Mouse (Mus musculus): Measurements from ENCODE around the gene Ccdc162.
"Not testable (repeated sequence)": the region's sequence is repeated elsewhere in the genome, so short reads cannot be mapped to it uniquely, and the experiment has no call there.

Ccdc162 gene

DNA sequence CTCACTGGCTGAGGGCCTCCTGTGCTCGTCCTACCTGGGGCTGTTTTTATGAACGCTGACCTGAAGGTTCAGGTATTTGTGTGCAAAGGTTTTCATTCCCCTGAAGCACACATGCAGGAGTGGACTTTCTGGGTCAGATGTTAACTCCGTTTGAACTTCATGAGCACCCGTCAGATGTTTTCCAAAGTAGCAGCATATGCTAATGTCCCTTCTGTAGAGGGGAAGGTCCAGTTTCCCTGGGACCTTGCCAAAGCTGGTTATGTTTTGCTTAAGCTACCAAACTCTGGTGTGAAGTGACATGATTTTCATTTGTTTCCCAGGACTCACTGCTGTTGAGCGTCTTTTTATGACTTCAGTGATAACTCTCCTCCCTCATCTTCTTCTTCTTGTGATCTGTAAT, 16.8 kb downstream of the Ccdc162 start:
- no peak for DNase-seq (ENCODE audit: low read depth in 1 of 2, low spot score in 2 of 2)

DNA sequence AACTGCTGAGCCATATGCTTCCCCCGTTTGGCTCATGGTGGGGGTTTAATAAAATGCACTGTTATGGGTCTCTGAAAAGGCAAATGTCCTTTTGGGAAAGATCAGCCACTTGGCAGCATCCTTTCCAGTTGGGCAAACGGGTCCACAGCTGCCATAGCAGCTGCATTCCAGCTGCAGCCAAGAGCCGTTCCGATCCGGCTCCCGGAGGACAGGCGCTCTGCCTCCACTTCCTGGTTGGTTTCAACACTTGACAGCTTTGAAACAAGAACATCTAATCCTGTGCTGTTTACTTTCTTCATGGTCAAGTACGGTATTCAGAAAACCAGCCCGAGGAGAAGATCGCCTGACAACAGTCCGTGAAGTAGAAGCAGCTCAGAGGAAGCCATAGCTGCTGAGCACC, 19.4 kb downstream of the Ccdc162 start:
- DNase-seq (ENCODE audit: low read depth in 1 of 2, low spot score in 2 of 2): no peak

DNA sequence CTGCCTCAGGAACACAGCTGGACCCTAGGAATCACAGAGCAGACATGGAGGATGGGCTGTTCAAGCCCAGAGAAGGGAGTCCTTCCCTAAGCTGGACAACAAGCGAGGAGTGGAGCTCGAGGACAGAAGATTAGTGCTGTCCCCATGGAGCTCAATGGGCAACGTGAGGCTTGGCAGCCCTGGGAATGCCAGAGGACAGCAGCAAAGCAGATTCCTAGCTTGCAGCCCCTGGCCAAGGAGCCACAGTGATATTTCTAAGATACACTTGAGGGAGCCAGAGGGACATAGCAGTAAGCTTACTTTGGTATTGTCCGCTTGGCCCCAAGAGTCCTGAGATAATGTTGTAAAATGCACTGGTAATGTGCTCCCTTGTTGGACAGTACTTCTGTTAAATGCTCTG, 25.5 kb downstream of the Ccdc162 start:
- no peak for DNase-seq (ENCODE audit: low read depth in 1 of 2, low spot score in 2 of 2)

DNA sequence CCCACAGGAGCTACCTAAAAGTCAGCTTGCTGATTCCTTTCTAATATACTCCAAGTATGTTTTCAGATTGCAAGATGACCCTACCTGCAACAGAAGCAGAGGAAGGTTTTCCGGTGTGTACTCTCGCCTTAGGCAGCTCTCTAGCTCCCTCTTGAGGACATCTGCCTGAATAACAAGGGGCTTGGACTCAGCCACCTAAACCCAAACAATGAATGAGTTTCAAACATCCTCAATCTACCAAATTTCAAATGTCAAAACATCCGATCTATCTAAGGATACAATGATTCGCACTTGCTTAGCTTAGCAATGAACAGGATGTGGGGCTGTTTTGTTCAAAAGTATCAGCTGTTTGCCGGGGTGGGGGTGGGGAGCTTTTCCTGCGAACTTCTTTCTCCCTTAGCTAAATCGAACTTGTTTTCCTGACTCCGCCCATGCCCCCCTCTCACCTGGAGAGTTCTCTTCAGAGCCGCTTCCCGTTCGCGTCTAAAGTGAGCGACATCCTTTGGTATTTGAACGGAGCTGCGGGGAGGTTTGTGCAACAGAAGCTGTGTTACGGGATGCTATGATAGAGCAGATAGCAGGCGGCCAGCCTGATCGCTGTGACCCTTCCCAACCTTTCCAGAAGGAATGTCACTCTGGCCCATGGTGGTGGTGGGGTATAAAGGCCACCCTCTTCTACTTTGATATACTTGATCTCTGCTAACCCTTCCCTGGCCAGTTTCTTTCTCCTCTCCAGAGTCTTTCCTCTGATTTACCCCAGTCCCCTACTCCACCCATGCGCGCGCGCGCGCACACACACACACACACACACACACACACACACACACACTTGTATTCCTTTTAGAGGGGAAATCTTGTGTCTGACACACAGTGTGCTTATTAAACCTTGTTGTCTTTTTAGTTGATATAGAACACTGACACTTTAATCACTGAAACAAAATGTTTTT, 26.2 kb downstream of the Ccdc162 start:
- DNase-seq (ENCODE audit: low read depth in 1 of 2, low spot score in 2 of 2): peak in 1 of 2 experiments; percentile 19

DNA sequence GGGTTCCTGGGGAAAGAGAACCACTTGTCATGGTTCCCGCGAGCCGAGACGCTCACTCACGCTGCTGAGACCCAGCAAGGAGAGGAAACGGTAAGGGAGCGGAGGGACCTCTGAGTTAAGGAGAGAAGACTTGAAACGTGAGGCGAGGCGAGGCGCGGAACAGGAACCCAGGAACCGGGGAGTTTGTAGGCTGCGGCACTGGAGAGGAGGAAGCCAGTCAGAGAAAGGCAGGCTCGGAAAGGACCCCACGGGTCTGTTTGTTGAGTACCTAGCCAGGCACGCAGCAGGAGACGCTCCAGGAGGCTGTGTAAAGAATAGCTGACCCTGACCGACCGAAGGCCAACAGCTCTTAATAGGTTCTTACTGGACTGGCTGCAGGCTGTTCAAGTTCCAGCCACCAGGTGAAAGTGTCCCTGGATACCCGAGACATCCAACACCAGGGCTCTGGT, 31.9 kb downstream of the Ccdc162 start:
- no peak for DNase-seq (ENCODE audit: low read depth in 1 of 2, low spot score in 2 of 2)

DNA sequence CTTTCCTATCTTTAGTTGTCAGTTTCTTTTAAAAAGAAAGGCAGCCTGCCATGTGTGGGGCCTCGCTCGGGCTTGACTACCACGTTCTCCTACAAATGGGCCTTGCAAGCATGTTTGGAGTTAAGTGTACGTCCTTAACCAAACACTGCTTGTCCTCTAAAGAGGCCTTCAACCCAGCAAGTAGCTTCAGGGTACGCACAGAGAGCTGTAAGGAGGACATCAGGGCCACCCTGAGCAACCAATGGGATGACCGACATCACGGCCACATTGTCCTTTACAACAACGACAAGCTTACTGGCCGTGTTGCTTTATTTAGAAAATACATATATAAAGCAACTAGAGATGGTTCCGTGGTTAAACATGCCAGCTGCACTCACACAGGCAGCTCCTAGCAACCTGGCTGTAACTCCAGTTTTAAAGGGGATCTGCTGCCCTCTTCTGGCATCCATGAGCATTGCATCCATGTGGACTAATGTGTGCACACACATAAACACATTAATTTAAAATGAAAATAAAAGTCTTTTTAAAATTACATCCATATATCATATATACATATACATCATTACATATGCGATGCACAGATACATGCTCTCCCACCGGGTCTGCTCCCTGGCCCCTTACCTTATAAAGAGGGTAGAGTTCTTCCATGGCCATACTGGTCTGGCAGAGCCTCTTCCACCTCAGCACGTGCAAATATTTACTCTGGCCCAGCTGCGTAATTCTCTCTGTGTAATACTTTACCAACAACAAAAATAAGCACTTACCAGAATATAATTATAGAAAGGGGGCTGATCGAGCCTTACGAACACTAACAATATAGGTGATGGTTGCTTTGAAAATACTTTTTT, 33.7 kb downstream of the Ccdc162 start:
- peak; percentile 42 to 74 for DNase-seq (ENCODE audit: low read depth in 1 of 2, low spot score in 2 of 2)

DNA sequence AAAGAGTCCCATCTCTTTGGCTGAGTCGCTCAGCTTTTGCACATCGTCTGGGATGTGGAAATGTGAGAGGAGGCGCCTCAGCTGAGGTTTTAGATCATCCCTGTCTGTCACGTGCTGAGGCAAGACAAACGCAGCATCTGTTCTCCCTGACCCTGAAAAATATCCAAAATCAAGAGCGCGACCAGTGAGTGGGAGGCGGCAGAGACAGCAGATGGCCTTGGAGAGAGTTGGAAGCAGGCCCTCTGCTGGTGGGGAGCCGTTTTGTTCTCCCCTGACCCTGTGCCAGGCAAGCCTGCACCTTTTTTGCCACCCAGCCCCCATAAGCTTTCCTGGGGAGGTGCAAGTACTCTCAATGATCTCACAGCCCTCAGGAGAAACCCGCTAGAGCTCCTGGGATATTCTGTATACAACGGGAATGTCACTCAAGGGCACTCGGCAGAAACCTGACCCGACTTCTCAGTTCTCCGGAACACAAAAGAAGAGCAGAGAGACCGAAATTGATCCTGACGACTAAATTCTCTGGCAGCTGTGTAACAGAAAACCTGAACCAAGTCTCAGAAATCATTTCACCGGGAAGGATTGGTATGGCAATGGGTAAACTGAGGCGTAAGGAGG, 37.6 kb downstream of the Ccdc162 start:
- DNase-seq (ENCODE audit: low read depth in 1 of 2, low spot score in 2 of 2): no peak

DNA sequence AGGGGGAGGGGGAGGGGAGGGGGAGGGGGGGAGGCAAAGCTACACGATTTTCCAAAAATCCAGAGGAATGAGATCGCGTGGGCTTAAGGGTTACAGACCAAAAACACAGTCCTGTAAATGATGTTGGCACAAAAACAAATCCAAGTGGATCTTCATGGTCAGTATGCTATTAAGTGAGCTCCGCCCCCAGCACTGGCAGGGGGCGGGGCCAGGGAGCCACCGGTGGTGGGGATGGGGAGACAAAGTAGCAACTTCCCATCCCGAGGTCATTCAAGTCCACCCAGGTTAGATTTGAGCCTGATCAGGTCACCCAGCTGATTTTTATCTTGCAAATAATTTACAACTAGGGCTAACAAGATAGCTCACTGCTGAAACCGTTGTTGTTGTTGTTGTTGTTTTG, 39.0 kb downstream of the Ccdc162 start:
- no peak for DNase-seq (ENCODE audit: low read depth in 1 of 2, low spot score in 2 of 2)

DNA sequence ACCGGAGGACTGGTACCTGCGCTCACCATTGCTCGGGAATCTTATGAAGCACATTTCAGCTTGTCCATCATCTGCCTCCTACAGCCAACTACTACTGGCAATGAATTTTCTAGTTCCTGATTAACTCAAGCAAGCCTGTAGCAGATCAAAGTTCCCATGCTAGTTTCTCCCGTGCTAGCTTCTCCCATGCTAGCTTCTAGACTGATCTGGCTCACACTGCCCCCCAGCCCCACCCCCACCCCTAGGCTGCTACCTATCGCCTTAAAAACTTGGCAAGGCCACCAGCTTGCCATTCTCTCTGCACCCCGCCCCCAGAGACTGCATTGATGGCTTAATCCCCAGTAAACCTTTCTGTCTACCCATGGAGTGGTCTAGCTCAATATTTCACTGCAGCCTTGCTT, 39.8 kb downstream of the Ccdc162 start:
- no peak for DNase-seq (ENCODE audit: low read depth in 1 of 2, low spot score in 2 of 2)

DNA sequence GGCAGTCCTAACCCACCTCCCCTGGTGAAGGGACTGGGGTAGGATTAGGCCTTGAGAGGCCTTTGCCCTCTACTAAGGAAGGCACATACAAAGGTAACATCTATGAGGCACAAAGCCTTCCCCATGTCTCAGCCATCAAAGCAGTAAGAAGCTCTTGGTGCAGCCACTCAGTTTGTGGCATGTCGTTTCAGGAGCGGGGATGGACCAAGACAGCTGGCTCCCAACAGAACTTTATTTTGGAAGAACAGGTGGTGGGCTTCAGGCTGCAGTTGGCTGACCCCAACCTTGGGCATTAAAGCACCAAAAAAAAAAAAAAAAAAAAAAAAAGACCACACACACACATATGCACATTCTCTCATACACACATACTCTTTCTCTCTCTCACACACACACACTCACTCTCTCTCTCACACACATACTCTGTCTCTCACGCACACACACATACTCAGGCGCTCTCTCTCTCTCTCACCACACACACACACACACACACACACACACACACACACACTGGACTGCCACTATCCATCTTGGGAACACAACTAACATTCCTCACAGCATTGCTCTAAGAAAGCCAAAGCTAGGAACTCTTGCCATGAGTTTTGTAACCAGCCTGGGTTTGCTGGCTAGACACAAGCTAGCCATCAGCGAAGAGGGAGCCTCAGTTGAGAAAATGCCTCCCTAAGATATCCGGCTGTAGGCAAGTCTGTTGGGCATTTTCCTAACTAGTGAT, 40.4 kb downstream of the Ccdc162 start:
- DNase-seq (ENCODE audit: low read depth in 1 of 2, low spot score in 2 of 2): no peak

DNA sequence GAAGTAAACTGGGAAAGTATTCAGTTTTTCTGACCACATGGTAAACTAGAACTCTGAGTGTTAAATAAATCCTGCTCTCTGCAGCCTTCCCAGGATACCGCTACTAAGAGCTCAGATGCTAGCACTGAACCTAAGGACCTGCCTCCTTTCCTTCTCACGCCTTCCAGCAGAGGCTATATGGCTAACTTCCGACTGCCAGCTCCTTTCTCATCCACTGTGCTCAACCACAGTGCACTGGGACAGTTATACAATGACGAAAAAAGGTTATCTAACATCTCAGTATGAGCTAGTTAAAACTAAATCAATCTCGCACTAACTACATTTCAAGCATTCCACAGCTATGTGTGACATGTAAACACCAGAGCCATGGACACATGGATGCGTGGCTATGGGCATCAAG, 41.2 kb downstream of the Ccdc162 start:
- DNase-seq (ENCODE audit: low read depth in 1 of 2, low spot score in 2 of 2): no peak

DNA sequence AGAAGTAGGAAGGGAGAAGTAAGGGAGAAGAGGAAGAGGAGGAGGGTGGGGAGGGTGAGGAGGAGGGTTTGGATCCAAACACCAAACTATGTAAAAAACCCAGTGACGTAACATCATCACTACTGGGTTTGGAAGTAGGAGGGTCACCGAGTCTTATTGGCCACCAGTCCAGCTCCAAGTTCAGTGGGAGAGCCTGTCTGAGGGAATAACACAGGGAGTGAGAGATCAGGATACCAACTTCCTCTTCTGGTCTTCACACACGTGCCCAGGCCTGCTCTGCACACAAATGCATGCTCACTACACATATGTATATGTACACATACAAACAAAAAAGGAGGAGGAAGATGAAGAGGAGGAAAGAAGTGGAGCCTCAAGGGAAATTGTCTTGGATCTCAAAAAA, 42.1 kb downstream of the Ccdc162 start:
- no peak for DNase-seq (ENCODE audit: low read depth in 1 of 2, low spot score in 2 of 2)

DNA sequence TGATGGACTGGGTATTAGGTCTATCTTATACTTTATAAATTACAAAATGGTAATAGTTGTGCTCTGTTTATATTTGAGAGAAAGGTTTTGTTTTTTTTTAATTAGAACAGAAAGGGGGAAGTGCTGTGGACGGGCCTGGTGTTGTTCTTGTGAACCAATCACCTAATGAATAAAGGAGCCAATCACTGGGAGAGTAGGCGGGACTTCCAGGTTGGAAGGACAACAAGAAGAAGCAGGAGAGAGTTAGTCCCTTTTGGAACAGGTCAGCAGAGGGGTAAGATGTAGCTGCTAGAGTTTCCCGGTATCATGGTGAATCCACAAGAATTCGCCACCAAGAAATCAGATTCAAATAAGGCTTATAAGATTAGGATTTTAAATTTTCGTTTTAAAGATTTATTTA, 46.2 kb downstream of the Ccdc162 start:
- no peak for DNase-seq (ENCODE audit: low read depth in 1 of 2, low spot score in 2 of 2)

DNA sequence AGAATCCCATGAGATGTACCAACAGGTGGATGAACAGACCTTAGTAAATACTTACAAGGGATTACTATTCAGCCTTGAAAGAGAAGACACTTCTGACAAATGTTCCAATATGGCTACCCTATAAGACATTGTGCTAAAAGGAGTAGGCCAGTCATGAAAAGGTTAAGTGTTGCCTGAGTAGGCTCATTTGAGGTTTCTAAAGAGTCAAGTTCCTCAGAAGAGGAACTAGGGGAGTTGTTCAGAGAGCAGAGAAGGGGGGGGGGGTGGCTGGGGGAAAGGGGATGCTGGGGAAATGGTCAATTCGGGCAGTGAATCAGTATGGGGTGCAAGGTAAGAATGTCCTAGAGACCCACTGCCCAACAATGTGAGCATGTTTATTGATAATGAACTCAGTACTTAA, 50.9 kb downstream of the Ccdc162 start:
- no peak for DNase-seq (ENCODE audit: low read depth in 1 of 2, low spot score in 2 of 2)

DNA sequence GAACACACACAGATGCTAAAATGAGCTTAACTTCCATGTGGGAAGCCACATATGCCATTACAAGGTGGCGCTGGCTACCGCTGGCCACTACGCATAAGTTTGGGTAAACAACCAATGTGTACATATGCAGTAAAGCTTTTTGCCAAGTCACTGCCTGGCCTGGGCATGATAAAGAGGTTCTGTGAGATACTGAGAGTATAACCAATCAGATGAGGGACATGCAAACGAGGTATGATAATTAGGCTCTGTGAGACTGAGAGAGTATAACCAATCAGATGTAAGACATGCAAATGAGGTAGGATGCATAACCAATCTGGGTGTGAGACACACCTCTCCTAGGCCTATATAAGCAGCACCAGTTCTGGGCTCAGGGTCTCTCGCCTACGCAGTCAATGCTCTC, 56.8 kb downstream of the Ccdc162 start:
- not testable (repeated sequence) for DNase-seq (ENCODE audit: low read depth in 1 of 2, low spot score in 2 of 2)

DNA sequence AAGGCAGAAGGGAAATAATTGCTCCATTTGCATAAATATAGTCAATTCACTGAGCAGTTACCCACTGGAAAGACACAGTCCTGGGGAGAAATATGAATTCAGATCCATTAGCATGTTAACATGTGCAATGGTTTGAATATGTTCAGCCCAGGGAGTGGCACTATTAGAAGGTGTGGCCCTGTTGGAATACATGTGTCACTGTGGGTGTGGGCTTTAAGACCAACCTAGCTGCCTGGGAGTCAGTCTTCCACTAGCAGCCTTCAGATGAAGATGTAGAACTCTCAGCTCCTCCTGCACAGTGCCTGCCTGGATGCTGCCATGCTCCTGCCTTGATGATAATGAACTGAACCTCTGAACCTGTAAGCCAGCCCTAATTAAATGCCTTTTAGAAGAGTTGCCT, 60.8 kb downstream of the Ccdc162 start:
- DNase-seq (ENCODE audit: low read depth in 1 of 2, low spot score in 2 of 2): not testable (repeated sequence)

DNA sequence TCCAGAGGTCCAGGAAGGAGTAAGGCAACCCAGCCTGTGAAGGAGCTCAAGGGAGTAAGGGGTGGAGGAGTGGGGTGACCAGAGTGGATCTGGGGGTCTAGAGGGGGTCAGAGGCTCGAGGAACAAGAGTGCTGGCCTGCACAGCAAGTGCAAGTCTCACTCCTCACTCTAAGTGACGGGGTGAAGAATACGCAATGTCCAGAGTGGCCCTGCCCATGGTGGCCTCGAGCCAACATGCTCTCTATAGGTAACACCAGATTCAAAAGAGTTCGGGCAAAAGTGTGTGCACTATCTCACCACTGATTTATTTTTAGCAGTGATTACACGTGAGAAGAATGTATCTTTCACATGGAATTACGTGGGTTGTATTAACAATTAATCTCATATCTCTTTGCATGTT, 63.4 kb downstream of the Ccdc162 start:
- DNase-seq (ENCODE audit: low read depth in 1 of 2, low spot score in 2 of 2): no peak

DNA sequence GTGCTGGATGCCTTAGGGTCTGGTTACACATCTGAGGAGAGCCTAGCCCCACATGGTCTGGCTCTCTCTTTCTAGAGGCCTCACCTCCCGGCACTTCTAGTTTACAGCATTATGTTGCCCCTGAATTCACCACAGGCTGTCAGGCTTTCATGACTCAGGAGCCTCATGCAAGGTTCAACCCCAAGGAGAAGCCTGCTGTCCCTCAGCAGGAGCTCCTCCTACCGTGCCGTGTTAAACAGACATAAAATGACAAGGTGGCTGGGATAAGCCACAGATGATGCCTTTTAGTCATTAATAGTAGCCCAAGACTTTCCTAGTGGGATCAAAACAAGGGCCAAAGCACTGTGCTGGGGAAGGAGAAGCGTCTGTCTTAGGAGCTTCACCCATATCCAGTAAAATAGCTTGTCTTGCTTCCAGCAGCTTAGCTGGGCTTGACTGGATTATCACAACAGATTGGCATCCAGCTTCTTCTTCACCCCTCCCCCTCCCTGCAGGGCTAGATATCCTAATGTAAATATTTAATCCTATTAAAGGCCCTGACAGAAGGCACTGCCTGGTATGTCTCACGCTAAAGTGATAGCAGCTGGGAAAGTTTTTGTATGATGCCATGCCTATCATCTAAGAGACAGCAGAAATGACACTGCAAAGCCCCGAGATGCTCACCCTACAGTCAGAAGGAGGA, 64.2 kb downstream of the Ccdc162 start:
- DNase-seq (ENCODE audit: low read depth in 1 of 2, low spot score in 2 of 2): no peak

DNA sequence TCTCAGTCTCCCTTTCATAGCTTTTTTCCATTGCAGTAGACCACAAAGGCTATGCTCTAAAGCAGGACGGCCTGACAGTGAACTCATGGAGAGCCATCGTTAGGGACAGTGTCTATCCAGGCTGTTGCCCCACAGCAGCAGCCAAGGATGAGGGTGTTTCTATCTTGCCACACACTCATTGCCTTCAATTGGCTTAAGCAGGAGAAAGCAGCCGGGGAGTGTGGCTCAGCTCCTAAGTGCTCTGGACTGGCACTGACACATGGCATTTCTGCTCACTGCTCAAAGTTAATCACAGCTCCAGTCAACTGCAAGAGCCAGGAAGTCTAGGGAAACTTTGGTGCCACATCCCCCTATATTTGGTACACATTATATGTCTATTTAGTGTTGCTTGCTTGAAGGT, 64.9 kb downstream of the Ccdc162 start:
- DNase-seq (ENCODE audit: low read depth in 1 of 2, low spot score in 2 of 2): no peak

DNA sequence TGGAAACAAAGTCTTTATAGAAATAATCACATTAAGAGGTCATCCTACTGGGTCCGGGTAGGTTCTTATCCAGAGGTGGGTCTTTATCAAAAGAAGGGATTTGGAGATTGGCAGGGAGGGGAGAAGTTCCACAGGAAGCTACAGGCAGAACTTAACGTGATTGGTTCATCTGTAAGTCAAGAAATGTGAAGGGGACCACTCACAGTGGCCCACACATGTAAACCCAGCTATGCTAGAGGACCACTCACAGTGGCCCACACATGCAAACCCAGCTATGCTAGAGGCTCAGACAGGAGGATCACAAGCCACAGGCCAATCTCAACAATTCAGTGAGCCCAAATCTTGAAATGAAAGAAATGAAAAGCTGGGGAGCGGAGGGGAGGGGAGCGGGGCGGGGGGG, 67.2 kb downstream of the Ccdc162 start:
- no peak for DNase-seq (ENCODE audit: low read depth in 1 of 2, low spot score in 2 of 2)

Measured in monocyte, adult 2 months (primary cell).